Mouse (Mus musculus): ENCODE data around the gene Exo1. TPM values are rescaled to one million over a fixed set of nuclear protein-coding genes. Genes with fewer than 3 reads are reported as not detected.

Gene Exo1
- polyA plus RNA-seq, 1 experiment, result 0.08 TPM

GRCm38 (mm10) chr1:175911207-175911606, 30.8 kb downstream of the Exo1 start:
- H3K4me3 ChIP-seq (replicated peaks; ENCODE audit: extremely low read depth, low read depth, low read length), result no peak overlapping the region
- WGBS, result 92% methylated on average over 2 of the region's 2 CpGs

GRCm38 (mm10) chr1:175912038-175912437, 31.7 kb downstream of the Exo1 start:
- H3K4me1 ChIP-seq (ENCODE audit: control insufficient read depth, insufficient read depth, low read length), result no peaks in the 10 kb centered on the region
- DNase-seq, result no peak
- H3K4me3 ChIP-seq (replicated peaks; ENCODE audit: extremely low read depth, low read depth, low read length), result no peak overlapping the region
- TF ChIP-seq CTCF (IDR thresholded peaks at IDR 0.05; ENCODE audit: insufficient read depth, low read length) (no peak), POLR2A (IDR thresholded peaks at IDR 0.05; ENCODE audit: borderline replicate concordance, extremely low read depth, low read depth, low read length) (no peak)
- 90% methylated on average over 3 of the region's 3 CpGs for WGBS

More at GRCm38 (mm10) chr1:175911207-175911606, 30.8 kb downstream of the Exo1 start:
- no peak for TF ChIP-seq POLR2A (IDR thresholded peaks at IDR 0.05; ENCODE audit: borderline replicate concordance, extremely low read depth, low read depth, low read length)
- TF ChIP-seq CTCF (IDR thresholded peaks at IDR 0.05; ENCODE audit: insufficient read depth, low read length), result no peak
- no peaks in the 10 kb centered on the region for H3K4me1 ChIP-seq (ENCODE audit: control insufficient read depth, insufficient read depth, low read length)
- no peak for DNase-seq

DNA sequence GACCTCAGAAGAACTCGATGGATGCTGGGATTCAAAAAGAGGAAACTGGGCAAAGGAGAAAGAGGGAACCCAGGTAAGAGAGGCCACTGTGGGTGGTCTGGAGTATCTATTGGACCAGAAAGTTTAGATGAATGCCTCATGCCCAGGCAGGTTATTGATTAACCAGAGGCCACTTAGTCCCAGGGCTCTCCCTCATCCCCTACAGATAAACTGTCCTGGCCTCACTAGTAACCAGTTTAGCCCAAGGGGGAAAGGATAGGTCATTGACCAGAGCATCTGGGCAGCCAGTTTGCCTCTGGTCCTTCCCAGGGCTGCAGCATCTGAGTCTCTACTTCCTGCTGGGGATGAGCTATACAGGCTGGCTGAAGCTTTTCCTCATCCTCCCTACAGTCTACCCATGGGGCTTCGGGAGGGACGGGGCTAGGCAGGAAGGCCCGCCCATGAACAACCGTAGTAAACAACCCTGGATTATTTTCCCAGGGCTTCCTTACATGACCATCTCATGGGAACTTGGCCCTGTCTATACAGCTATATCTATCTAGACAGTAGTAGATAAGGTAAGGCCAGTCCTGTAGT, 33.4 kb downstream of the Exo1 start:
- no peaks in the 10 kb centered on the region for H3K4me1 ChIP-seq (ENCODE audit: control insufficient read depth, insufficient read depth, low read length)
- 46% methylated on average over 5 of the region's 5 CpGs for WGBS
- H3K4me3 ChIP-seq (replicated peaks; ENCODE audit: extremely low read depth, low read depth, low read length), result no peak overlapping the region
- TF ChIP-seq POLR2A (IDR thresholded peaks at IDR 0.05; ENCODE audit: borderline replicate concordance, extremely low read depth, low read depth, low read length), result no peak
- no peak for TF ChIP-seq CTCF (IDR thresholded peaks at IDR 0.05; ENCODE audit: insufficient read depth, low read length)
- DNase-seq, result no peak

GRCm38 (mm10) chr1:175920029-175920428, 39.6 kb downstream of the Exo1 start, which contains the start of gene Gm38100:
Gene Gm38100, plus strand, starts transcription at chr1:175920329.
- no peak for DNase-seq
- no peak for TF ChIP-seq CTCF (IDR thresholded peaks at IDR 0.05; ENCODE audit: insufficient read depth, low read length)
- no peak for TF ChIP-seq POLR2A (IDR thresholded peaks at IDR 0.05; ENCODE audit: borderline replicate concordance, extremely low read depth, low read depth, low read length)
- Histone ChIP-seq H3K4me3 (replicated peaks; ENCODE audit: extremely low read depth, low read depth, low read length) (no peak within 1 kb of the TSS), H3K4me1 (ENCODE audit: control insufficient read depth, insufficient read depth, low read length) (no peaks in the 10 kb centered on the region)
- WGBS, result 84% methylated on average over 9 of the region's 9 CpGs

DNA sequence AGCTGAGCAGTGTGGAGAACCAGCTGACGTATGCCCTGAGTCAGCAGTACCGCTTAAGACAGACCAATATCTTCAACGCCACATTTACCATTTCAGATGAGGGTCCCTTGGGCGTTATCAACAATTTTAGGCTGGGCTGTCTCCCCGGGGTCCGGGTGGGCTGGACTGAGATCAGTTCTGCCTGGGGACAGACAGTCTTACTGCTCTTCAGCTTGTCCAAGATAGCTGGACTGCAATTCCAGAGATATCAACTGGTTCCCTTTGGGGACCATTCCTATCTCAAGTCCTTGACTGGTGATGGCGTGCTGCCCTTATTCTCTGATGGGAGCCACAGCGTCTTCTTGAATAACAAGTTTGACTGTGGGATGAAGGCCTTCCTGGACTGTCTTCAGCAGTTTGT, 40.7 kb downstream of the Exo1 start:
- no peak for DNase-seq

GRCm38 (mm10) chr1:175923848-175924787, 43.7 kb downstream of the Exo1 start:
- DNase-seq, result peak; percentile 66
- Histone ChIP-seq H3K4me1 (ENCODE audit: control insufficient read depth, insufficient read depth, low read length) (no peaks in the 10 kb centered on the region), H3K4me3 (replicated peaks; ENCODE audit: extremely low read depth, low read depth, low read length) (no peak overlapping the region)
- 51% methylated on average over 7 of the region's 7 CpGs for WGBS
- peak; percentile 63 for TF ChIP-seq CTCF (IDR thresholded peaks at IDR 0.05; ENCODE audit: insufficient read depth, low read length)
- TF ChIP-seq POLR2A (IDR thresholded peaks at IDR 0.05; ENCODE audit: borderline replicate concordance, extremely low read depth, low read depth, low read length), result no peak

More for the DNA sequence above, 40.7 kb downstream of the Exo1 start:
- Histone ChIP-seq H3K4me3 (replicated peaks; ENCODE audit: extremely low read depth, low read depth, low read length) (no peak overlapping the region), H3K4me1 (ENCODE audit: control insufficient read depth, insufficient read depth, low read length) (no peaks in the 10 kb centered on the region)
- TF ChIP-seq POLR2A (IDR thresholded peaks at IDR 0.05; ENCODE audit: borderline replicate concordance, extremely low read depth, low read depth, low read length) (no peak), CTCF (IDR thresholded peaks at IDR 0.05; ENCODE audit: insufficient read depth, low read length) (no peak)
- 78% methylated on average over 8 of the region's 8 CpGs for WGBS

GRCm38 (mm10) chr1:175931391-175931790, 51.0 kb downstream of the Exo1 start:
- DNase-seq, result no peak
- TF ChIP-seq CTCF (IDR thresholded peaks at IDR 0.05; ENCODE audit: insufficient read depth, low read length) (no peak), POLR2A (IDR thresholded peaks at IDR 0.05; ENCODE audit: borderline replicate concordance, extremely low read depth, low read depth, low read length) (no peak)
- Histone ChIP-seq H3K4me3 (replicated peaks; ENCODE audit: extremely low read depth, low read depth, low read length) (no peak overlapping the region), H3K4me1 (ENCODE audit: control insufficient read depth, insufficient read depth, low read length) (no peaks in the 10 kb centered on the region; the same call in 1 of the 2 replicates)
- 73% methylated on average over 5 of the region's 5 CpGs for WGBS

DNA sequence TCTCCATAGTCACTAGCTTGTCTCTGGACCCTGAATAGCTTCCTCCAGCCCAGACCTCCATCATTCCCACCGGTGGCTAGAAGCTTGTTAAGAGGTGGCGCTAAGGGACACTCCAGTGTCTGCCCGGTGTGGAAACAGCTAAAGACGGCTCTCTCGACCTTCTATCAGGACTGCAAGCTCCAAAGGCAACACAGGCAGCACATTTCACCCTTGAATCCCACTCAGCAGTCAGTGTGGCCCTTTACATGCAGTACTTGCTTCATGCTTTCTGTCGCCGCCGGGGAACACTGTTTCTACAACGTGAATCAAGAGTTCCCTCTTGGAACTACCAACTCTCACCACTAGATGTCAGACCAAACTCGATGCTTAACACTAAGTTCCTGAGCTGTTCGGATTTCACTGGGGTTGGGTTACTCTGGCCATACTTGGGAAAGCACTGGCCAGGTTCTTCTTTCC, 55.9 kb downstream of the Exo1 start:
- peak; percentile 23 for DNase-seq
- TF ChIP-seq CTCF (IDR thresholded peaks at IDR 0.05; ENCODE audit: insufficient read depth, low read length) (peak; percentile 35; the same call in 1 of the 2 replicates), POLR2A (IDR thresholded peaks at IDR 0.05; ENCODE audit: borderline replicate concordance, extremely low read depth, low read depth, low read length) (no peak)
- 10% methylated on average over 11 of the region's 11 CpGs for WGBS
- H3K4me3 ChIP-seq (replicated peaks; ENCODE audit: extremely low read depth, low read depth, low read length), result no peak overlapping the region
- H3K4me1 ChIP-seq (ENCODE audit: control insufficient read depth, insufficient read depth, low read length), result no peaks in the 10 kb centered on the region; the same call in 1 of the 2 replicates

- TF ChIP-seq POLR2A (IDR thresholded peaks at IDR 0.05; ENCODE audit: borderline replicate concordance, extremely low read depth, low read depth, low read length), result no peak
- no peak for TF ChIP-seq CTCF (IDR thresholded peaks at IDR 0.05; ENCODE audit: insufficient read depth, low read length)
- H3K4me1 ChIP-seq (ENCODE audit: control insufficient read depth, insufficient read depth, low read length), result no peaks in the 10 kb centered on the region; the same call in 1 of the 2 replicates
- no peak overlapping the region for H3K4me3 ChIP-seq (replicated peaks; ENCODE audit: extremely low read depth, low read depth, low read length)
- WGBS, result 76% methylated on average over 3 of the region's 3 CpGs
- DNase-seq, result no peak
Measured at GRCm38 (mm10) chr1:175938731-175939130, 58.4 kb downstream of the Exo1 start.

All from lung, adult 2 months (tissue).